Mouse (Mus musculus) olfactory bulb, adult 2 months (tissue): ENCODE results near the gene F5.

Source experiments
- CTCF ChIP-seq: fragments of 200-500 bp; IDR thresholded peaks from 2 replicates; pipeline ENCODE4 v1.5.1; 2012; ENCODE audit warnings: low read depth, mild to moderate bottlenecking, low read length, moderate library complexity; ENCODE audit not compliant: insufficient read depth
- POLR2A ChIP-seq: fragments of 200-500 bp; IDR thresholded peaks from 2 replicates; pipeline ENCODE4 v1.6.1; 2012; ENCODE audit warnings: mild to moderate bottlenecking, low read depth, low read length, moderate library complexity; ENCODE audit not compliant: insufficient read depth

DNA sequence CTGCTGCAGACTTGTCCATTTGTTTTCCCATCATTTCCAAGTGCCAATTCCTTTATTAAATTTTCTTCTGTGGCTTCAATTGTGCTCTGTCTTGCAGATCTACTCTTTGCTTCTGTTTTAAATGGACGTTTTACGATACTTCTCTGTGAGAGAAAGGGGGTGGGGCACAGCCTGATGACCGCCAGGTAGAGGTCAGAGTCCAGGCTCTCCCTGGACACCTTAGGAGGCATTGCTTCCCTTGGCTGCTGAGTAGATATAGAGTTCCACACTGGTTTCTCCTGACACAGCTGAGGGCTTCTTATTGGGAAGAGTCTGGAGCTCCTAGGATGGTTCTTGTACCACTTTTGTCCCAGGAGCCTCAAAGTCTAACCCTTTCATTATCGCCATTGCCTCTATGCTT, 59.3 kb downstream of the F5 start:
- no peak for TF ChIP-seq CTCF
- no peak for TF ChIP-seq POLR2A
